Mouse (Mus musculus) activated CD4-positive, CD25-positive, alpha-beta regulatory T cell (primary cell): Measurements from ENCODE around the gene Lypd1. TPM values are rescaled to one million over a fixed set of nuclear protein-coding genes. Genes with fewer than 3 reads are reported as not detected.

Source experiments
- polyA plus RNA-seq, 2 experiments: library from polyadenylated mRNA; unstranded; fragments of 100-300 nt; shearing (Covaris generic); gene quantifications; one replicate each; pipeline ENCODE4 v1.2.1; 2017

The Lypd1 gene
- under 1 TPM in 1 of 2 experiments, not detected in 1; 0.16 TPM for polyA plus RNA-seq

DNA sequence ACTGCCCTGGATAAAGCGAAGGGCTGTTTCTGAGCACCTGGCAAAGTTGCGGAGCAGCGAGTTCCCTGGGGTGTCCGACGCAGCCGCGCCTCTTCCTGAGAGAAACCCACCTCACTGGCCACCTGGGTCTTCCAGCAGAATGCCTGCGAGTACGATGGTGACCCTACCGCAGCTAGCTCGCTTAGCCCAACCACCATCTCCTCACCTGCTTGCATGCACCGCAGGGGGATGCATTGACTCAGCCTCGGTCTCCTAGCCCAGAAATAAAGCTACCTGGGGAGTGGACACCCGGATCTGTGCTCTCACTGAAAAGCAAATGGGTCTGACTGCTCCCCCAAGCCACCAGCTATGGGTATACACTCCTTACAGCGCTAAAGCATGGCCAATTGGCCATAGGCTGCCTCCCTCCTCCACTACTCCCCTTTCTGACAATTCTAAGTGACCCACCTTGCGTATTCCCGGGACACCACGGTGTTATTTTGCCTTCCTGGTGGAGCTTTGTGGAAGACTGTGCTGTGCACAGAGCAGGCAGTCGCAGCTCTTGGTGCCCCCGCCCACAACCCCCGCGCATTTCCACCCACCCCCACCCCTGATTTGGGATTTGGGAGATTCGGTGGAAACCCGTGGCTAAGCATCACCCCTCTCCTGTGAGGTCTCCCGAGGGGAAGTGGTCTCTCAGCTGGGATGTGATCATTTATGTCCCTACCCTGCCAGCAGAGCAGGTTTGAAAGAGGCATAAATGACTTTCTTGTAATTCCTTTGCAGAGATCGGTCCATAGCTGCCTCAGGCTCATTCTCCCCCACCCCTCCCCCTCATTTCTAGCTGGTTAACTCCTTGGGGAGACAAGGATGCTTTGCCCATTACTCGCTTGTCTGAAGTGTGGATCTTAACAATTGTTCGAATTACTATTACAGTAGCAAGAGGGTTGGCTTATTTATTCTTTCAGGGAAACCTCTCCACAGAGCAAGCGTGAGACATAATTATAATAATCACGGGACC, at the start of gene Lypd1:
Gene Lypd1, minus strand, starts transcription at position 501 of the 1,000 bp plus-strand sequence.

Other genes with a start within 250 kb of the Lypd1 start
- under 1 TPM in 1 of 2 experiments, not detected in 1; 0.23 TPM for gene Gpr39, start 236.1 kb downstream of the Lypd1 start, polyA plus RNA-seq